Mouse (Mus musculus): ENCODE measurements around the gene Cfd. TPM values are rescaled to one million over a fixed set of nuclear protein-coding genes. Genes with fewer than 3 reads are reported as not detected.
"Not testable (repeated sequence)": the region's sequence is repeated elsewhere in the genome, so short reads cannot be mapped to it uniquely, and the experiment has no call there.

Gene Cfd
- total RNA-seq, 2 experiments from 2014 or later: 0.49 to 1.2 TPM

DNA sequence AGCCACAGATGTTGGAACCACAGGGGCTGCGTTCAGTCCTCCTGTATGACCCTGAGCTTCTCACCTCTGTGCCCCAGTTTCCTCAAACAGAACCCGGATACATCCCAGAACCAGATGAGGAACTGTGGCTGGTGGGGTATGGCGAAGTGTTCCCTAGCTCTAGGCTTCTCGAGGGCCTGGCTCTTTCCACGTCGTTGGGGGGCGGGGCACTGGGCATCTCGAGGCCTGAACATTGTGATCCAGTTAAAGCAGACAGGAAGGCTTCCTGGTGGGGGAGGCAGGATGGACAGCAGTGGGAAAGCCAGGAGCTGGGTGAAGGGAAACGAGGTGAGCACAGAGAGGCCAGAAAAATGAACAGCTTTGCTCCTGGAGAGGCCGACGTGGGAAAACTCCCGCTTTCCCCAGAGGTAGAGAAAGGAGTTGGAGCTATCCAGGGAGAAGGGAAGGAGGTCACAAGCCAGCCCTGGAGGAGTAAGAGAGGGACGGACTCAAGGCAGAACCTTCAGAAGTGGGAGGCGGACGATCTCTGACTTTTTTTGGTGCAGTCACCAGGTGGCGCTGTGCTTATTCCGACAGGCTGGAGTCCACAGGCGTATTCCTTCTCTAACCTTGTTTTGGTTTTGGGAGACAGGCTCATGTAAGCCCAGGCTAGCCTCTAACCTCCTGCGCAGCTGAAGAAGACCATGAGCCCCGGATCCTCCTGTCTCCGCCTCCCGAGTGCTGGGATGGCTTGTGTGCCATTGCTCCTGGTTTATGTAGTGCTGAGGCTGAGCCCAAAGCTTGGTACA, 7.2 kb upstream of the Cfd start:
- peak; percentile 44 for ATAC-seq (replicated peaks; ENCODE audit: poor library complexity)

DNA sequence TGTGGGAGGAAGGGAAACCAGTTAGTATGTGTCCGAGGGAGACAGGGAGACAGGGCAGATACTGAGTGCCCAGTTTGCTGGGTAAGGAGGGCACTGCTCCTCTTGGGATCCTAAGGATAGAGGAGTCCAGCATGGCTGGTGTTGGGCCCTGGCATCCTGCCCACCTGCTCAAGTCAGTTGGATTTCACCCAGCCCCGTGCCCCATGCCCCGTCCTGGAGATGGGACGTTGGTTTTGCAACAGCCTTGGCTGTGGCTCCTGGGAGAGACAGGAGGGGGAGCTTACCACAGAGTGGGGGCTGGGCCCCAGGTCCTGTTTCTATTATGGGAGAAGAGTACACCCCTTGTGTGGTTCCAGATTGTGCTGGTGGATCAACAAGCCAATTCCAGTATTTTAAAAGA, 6.2 kb upstream of the Cfd start:
- peak; percentile 19 for ATAC-seq (replicated peaks; ENCODE audit: poor library complexity)

DNA sequence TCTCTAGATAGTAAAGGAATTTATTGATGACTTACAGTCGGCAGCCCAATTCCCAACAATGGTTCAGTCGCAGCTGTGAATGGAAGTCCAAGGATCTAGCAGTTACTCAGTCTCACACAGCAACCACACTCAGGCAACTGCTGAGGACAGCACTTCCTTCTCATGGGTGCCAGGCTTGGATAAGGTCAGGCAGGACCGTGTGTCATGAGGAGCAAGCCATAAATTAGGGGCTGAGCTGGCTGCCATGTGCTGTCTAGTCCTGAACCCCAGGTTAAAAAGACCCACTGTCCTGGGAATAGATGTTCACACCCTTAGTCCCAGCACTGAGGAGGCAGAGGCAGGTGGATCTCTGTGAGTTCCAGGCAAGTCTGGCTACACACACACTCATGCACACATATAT, 5.7 kb upstream of the Cfd start:
- ATAC-seq (replicated peaks; ENCODE audit: poor library complexity): not testable (repeated sequence)

DNA sequence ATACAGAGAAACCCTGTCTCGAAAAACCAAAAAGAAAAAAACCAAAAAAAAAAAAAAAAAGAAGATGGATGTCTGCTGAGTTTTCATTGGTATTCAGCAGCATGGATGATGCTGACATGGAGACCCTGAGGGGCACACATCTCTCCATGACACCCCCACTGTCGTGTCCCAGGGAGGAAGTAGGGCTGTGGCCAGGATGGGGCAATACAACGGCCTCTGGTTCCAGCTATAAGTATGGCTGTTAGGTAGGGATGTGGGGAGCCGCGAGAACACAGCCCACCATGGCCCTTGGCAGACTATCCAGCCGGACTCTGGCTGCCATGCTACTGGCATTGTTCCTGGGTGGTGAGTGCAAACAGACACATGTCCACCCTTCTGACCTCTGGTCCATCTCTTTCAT, 4.6 kb upstream of the Cfd start, which contains the start of gene Elane:
TSS of gene Elane (plus strand) at position 194 of the 400 bp plus-strand sequence.
- peak; percentile 49 for ATAC-seq (replicated peaks; ENCODE audit: poor library complexity)

DNA sequence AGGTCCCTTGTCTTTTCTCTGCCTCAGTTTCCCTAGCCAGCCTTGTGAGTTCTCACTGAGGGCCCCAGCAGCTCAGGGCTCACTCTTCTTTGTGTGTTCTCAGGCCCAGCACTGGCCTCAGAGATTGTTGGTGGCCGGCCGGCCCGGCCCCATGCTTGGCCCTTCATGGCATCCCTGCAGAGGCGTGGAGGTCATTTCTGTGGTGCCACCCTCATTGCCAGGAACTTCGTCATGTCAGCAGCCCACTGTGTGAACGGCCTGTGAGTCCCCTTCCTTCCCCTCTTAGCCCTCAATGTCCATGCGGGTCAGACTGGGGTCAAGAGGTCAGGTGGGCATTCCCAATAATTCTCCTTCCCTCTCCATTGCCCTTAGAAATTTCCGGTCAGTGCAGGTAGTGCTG, 4.0 kb upstream of the Cfd start:
- no peak for ATAC-seq (replicated peaks; ENCODE audit: poor library complexity)

DNA sequence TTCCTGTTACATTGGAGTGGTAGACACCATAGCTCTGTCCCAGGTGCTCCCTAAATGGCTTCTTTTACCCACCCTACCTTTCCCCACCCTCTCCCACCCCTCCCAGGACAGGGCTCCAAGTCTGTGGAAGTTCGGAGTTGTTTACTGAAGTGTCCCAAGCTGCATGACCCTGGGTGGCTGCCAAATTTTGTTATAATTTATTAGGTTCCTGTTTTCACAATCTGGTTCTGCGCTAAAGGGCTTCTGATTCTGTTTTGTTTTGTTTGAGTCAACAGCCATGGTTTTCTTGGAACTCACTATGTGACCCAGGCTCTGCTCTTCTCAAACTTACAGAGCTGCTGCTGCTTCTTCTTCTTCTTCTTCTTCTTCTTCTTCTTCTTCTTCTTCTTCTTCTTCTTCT, 1.3 kb upstream of the Cfd start:
- no peak for ATAC-seq (replicated peaks; ENCODE audit: poor library complexity)

DNA sequence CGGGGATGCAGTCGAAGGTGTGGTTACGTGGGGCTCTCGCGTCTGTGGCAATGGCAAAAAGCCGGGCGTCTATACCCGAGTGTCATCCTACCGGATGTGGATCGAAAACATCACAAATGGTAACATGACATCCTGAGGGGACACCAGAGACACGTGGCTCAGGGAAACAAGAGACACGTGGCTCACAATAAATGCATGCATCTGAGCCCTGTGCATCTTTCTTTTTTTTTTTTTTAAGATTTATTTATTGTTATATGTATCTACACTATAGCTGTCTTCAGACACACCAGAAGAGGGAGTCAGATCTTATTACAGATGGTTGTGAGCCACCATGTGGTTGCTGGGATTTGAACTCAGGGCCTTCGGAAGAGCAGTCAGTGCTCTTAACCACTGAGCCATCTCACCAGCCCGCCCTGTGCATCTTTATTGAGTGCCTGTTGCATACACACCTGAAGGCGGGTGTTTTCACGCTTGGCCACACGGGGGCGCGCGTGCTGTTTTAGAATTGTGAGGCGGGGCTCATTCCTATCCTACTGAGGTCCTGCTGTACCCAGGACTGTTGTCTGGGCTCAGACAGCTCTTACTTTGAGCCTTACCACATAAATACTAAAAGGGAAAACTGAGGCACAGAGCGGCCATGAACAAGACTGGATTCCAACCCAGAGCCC, 1.9 kb downstream of the Cfd start:
- ATAC-seq (replicated peaks; ENCODE audit: poor library complexity): peak; percentile 89

DNA sequence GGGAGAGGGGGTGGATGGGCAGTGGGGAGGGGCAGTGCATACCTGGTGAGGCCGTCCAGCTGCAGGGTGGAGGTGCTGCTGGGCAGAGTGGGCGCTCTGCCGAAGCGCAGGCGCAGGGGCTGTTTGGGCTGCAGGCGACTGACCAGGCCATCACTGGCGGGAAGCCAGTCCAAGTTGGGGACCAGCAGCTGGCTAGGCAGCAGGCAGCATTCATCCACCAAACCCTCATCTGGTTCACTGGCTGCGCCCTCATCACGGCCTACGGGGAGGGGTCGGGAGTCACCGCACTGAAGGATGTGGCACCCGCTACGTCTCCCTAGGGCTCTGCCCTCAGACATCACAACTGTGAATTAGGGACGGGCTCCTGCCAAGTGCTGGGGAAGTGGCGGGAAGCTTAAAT, 5.7 kb downstream of the Cfd start:
- no peak for ATAC-seq (replicated peaks; ENCODE audit: poor library complexity)

DNA sequence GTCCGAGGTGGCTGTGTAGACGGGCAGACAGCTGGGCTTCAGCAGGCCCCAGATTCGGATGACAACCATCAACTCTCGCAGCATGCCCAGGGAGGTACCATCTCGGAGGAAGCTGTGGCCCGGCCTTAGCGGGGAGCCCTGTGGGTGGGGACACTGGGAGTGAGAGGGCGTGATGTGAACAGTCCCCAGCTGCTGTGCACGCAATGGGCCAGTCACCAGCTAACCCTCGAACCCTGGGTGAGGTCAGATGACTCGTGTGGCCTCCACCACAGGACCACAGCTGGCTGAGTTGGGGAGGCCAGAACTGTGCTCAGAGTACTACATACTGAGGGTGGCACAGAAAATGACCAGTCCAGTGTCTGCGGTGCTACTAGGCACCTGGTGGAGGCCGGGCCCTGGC, 6.2 kb downstream of the Cfd start:
- ATAC-seq (replicated peaks; ENCODE audit: poor library complexity): no peak

DNA sequence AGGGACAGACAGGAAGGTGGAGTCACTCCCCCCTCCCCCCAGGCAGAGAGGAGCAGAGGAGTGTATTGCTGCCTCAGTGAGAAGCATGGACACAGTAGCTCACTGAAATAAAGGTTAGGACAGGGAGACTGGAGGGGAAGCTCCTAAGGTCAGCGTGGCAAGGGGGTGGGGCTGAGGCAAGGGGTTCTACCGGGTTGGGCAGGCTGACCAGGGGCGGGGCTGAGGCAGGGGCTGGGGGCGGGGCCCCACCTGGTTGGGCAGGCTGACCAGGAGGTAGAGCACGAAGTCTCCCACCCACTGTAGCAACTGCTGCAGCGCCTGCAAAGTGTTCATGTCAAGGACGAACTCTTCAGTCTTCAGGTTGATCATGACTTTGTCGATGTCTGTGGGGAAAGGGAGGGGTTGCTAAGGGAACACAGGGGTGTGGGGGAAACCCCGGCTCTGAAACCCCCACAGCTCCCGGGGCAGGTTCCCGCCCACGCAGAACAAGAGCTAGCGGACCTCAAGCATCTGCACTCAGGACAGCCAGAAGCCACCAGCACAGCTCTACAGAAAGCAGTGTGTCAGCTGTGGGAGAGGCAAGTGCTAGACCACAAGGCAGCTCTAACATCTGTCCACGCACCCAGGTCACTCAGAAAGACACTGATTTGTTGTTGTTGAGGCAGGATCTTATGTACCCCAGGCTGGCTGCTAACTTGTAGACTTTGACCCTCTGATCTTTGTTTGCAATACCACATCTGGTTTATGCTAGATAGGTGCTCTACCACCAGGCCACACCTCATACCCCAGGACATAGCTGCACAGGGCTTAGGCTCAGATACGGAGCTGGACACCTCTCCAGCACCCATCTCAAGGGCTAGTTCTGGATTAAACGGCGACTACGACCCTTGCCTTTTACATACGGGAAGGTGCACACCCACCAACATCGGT, 6.9 kb downstream of the Cfd start:
- ATAC-seq (replicated peaks; ENCODE audit: poor library complexity): no peak

DNA sequence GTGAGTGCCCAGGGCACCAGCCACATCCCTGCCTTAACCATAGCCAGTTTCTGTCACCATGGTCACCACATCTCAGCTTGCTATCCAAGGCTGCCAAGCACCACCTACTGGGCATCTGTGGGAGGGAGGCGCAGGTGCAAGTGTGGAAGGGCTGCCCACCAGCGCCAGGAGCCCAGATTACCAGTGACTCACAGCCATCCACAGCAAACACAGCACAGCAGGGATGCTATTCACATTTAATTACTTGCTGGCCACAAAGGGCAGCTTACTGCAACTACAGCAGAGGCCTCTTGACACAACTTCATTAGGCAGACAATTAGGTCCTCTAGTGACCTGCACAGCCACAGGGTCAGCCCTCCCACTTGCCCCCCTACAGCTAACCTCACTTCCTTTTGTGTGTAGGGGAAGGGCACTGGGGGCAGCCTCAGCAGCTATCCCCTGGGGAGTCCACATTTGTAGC, 10.3 kb downstream of the Cfd start:
- peak; percentile 64 for ATAC-seq (replicated peaks; ENCODE audit: poor library complexity)

DNA sequence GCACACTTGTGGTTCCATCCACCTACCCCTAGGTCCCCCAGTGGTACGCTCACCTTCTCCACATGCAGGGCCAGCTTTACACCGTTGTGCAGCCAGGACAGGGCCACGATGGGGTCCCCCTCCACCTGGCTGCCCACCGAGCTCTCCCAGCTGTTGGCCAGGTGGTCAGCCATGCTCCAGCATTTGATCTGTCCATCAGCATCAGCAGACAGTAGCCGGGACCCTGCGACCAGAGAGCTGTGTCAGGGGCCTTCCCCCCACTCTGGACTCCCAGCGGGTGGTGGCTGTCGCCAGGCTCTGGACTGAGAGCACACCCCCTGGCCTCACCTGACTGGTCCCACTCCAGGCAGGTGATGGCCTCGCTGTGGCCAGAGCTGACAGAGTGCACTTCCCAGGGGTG, 16.1 kb downstream of the Cfd start:
- ATAC-seq (replicated peaks; ENCODE audit: poor library complexity): no peak

DNA sequence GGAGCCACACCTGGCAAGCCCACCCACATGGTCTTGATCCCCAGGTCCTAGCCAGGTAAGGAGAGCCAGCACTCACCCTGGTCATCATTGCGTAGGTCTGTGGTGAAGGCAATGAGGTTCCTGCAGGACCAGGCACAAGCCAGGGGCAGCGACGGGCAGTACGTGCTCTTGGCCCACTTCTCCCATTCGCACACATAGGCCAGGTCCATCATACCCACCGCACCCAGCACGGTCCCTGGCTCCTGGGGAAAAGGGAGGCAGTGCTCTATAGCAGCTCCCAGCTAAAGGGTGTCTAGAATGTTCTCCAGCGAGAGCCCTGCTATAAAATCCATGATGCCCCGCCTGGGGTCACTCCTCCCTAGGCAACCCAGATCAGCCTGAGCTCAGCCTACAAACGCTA, 16.8 kb downstream of the Cfd start:
- no peak for ATAC-seq (replicated peaks; ENCODE audit: poor library complexity)

DNA sequence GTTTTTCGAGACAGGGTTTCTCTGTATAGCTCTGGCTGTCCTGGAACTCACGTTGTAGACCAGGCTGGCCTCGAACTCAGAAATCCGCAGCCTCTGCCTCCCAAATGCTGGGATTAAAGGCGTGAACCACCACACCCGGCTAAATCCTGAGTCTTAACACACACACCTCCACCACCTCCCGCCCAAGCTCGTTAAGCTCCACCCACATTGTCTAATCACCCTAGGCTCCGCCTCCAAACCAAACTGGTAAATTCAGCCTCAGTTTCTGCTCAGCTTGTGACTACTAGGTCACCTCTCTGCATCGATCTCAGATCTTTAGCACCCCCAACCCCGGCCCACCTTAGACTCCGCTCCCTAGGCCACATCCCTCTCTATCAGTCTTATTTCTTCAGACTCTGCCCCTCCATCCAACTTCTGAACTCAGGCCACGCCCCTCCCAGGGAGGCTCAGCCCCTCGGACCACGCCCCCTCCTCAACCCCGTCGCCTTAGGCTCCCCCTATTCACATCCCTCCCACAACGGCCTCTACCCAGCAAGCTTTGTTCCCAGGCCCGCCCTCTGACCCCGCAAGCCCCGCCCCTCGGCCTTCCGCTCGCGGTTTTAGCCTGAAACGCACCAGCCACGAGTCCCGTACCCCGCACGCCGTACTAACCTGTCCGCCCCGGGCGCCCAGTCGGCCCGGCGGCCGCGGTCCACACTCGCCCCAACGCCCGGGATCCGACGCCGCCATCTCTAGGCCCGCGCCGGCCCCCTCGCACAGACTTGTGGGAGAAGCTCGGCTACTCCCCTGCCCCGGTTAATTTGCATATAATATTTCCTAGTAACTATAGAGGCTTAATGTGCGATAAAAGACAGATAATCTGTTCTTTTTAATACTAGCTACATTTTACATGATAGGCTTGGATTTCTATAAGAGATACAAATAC, 17.8 kb downstream of the Cfd start, which contains the start of gene Med16:
TSS of gene Med16 (minus strand) at position 757 of the 925 bp plus-strand sequence.
- ATAC-seq (replicated peaks; ENCODE audit: poor library complexity): peak; percentile 89

DNA sequence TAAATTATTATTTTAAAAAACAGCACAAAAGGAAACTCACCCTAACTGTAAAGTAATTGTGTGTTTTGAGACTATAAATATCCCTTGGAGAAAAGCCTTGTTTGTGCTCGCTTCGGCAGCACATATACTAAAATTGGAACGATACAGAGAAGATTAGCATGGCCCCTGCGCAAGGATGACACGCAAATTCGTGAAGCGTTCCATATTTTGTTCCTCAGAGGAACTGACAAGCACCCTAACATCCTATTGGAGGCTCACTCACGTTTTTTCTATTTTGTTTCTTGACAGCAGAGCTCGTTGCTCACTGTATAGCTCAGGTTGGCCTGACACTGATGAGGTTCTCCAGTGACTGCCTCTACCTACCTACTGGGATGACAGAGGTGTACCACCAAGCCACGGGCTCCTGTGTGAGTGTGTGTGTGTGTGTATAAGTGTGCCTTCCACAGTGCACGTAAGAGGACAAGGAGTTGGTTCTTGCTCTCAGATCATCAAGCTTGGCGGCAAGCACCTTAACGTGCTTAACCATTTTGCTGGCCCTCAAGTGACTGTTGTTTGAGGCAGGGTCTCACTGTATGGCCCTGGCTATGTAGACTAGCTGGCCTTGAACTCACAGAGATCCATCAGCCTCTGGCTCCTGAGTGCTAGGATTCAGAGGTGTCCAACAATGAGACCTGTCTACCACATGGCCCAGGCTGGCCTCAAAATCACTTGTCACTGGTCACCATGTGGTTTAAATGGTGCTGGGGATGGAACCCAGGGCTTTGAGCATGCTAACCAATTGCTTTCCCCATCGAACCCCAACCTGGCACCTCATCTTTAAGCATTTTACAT, 18.7 kb downstream of the Cfd start:
- ATAC-seq (replicated peaks; ENCODE audit: poor library complexity): peak; percentile 35

DNA sequence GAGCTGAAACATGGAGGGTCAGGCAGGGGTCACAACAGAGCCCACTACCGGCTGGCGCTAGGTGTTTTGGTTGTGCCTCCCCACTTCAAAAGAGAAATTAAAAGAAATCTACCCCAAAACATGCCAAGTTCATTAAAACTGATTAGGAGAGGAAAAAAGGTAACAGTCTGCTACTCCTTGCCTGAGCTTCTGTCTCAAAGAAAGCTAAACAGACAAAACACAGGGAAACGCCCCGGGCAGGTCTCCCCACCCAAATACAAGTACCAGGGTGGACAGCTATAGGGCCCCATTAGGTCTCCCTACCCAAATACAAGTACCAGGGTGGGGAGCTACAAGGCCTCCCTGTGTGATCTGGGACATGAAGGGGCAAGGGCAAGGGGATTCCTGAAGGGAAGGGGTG, 19.9 kb downstream of the Cfd start, which contains the start of gene Gm26602:
TSS of gene Gm26602 (plus strand) at position 301 of the 400 bp plus-strand sequence.
- ATAC-seq (replicated peaks; ENCODE audit: poor library complexity): no peak

DNA sequence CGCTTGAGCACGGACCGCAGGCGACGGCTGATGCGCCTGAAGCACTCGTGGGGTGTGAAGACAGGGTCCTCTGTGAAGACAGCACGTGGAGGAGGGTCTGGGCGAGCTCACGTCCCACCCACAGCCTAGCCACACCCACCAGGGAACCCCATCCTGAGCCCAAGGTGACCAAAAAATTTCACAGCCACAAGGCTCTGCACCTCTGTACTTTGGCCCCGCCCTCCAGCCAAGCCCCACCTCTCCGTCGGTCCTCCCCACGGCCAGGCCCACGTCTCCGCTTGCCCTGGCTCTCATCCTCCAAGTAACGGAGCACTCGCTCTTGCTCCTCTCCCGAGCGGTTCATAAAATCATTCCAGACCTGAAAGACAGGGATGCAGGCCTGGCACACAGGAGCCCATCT, 21.8 kb downstream of the Cfd start:
- no peak for ATAC-seq (replicated peaks; ENCODE audit: poor library complexity)

DNA sequence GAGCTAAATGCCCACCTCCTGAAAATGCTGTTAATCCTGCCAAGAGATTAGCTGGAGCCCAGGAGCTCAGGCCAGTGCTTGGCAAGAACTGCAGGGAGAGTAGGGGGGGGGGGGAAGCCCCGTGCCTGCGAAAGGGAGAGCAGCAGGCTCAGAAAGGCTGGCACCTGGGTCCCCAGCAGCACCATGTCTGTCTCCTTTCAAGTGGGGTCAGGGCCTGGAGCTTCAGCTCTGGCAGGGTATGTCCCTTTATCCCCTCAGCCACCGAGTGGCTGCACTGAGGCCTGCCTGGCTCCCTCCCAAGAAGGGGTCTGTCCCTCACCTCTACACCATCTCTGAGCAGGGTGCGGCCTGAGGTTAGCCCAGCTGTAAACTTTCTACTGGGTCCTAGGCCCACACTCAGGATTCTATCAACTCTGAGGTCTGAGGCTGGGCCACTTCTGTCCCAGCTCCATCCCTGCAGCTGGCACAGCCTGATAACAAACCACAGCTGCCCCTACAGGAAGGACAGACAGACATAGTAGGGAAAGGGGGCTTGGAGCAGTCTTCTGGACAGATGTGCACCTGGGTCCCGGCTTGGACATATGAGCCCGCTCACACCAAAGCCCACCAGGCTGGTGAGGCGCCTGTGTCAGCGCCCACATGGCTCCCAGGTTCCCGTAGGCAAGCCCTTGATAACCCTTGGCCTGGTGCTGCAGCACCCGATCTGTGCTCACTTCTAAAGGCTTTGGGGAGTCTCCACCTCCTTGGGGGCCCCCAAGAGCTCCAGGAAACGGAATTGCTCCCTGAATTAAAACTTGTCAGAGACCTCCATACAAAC, 23.7 kb downstream of the Cfd start:
- ATAC-seq (replicated peaks; ENCODE audit: poor library complexity): peak; percentile 56
